Mouse (Mus musculus): ENCODE measurements around the gene Cacna1c. TPM values are rescaled to one million over a fixed set of nuclear protein-coding genes. Genes with fewer than 3 reads are reported as not detected.
A peak's percentile ranks its signal among the peaks of the same experiment; 100 is the strongest.

The Cacna1c gene
- polyA plus RNA-seq, 1 experiment from 2014 or later, result 2.3 TPM

DNA sequence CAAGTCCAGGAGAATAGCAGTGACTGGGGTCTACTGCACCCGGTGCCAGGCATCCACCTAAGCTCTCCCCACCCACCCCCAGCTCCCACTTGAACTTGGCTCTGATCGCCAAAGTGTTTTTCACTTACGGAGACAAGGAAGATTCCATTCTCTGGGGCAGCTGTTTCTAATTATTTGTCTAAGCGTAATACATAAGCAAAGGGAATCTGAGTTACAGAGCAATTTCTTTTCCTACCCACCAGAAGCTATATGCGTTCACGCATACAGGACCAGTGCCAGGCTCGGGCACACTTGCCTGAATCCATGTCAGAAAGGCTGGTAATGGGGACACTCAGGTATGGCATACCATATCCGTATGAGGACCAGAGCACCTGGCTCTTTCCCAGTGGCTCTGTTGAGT lies 248.9 kb downstream of the Cacna1c start:
- DNase-seq (ENCODE audit: low spot score), result no peak
- peak overlapping the region; percentile 13; the same call in 1 of the 2 replicates for H3K27ac ChIP-seq (replicated peaks)

DNA sequence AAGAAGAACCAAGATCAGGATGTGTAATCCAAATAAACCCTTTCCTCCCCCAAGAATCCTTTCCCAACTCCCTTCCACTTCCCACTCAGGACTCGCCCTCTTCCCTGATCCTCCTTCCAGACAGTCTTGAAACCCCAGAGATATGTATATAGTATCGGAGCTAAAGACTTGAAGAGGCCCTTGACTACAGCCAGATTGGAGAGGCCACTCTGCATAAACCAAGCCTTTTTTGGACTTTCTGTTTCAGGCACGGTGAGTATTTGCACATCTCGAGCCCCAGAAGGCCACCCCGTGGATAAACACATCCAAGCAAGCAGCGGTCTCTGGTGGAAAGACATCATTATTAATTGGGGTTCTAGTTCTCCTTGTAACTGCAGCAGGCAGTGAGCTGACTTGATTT lies 249.6 kb downstream of the Cacna1c start:
- H3K4me3 ChIP-seq (ENCODE audit: low read depth, low read length), result no peak overlapping the region
- no peaks in the 10 kb centered on the region for H3K36me3 ChIP-seq (ENCODE audit: control insufficient read depth, insufficient read depth, low read length)
- H3K27ac ChIP-seq (replicated peaks), result 0 out of 2 replicates have a peak overlapping the region, but pooled peaks have one; percentile 13
- no peak for TF ChIP-seq EP300 (optimal IDR thresholded peaks at IDR 0.05)
- no peak for TF ChIP-seq CTCF (IDR thresholded peaks at IDR 0.05; ENCODE audit: low read depth)
- H3K4me2 ChIP-seq (replicated peaks; ENCODE audit: low read depth), result no peak overlapping the region
- H3K4me1 ChIP-seq (replicated peaks; ENCODE audit: control insufficient read depth, insufficient read depth), result no peaks in the 10 kb centered on the region
- no peak overlapping the region for H3K9ac ChIP-seq (ENCODE audit: low read length)
- WGBS, result 43% methylated on average over 6 of the region's 6 CpGs
- DNase-seq (ENCODE audit: low spot score), result no peak
- no peaks in the 10 kb centered on the region for H3K27me3 ChIP-seq (ENCODE audit: control insufficient read depth, insufficient read depth, low read length)
- H3K9me3 ChIP-seq (ENCODE audit: control insufficient read depth, low read length), result no peaks in the 10 kb centered on the region
- no peak for ATAC-seq (ENCODE audit: low FRiP score, low TSS enrichment)

More for the DNA sequence above, 248.9 kb downstream of the Cacna1c start:
- no peak overlapping the region for H3K4me2 ChIP-seq (replicated peaks; ENCODE audit: low read depth)
- H3K9me3 ChIP-seq (ENCODE audit: control insufficient read depth, low read length), result no peaks in the 10 kb centered on the region
- ATAC-seq (ENCODE audit: low FRiP score, low TSS enrichment), result no peak
- no peak overlapping the region for H3K4me3 ChIP-seq (ENCODE audit: low read depth, low read length)
- no peaks in the 10 kb centered on the region for H3K4me1 ChIP-seq (replicated peaks; ENCODE audit: control insufficient read depth, insufficient read depth)
- H3K9ac ChIP-seq (ENCODE audit: low read length), result no peak overlapping the region
- no peaks in the 10 kb centered on the region for H3K36me3 ChIP-seq (ENCODE audit: control insufficient read depth, insufficient read depth, low read length)
- WGBS, result 79% methylated on average over 8 of the region's 8 CpGs
- TF ChIP-seq EP300 (optimal IDR thresholded peaks at IDR 0.05) (no peak), CTCF (IDR thresholded peaks at IDR 0.05; ENCODE audit: low read depth) (no peak)
- no peaks in the 10 kb centered on the region for H3K27me3 ChIP-seq (ENCODE audit: control insufficient read depth, insufficient read depth, low read length)

GRCm38 (mm10) chr6:118944093-118944492 lies 252.1 kb downstream of the Cacna1c start:
- TF ChIP-seq CTCF (IDR thresholded peaks at IDR 0.05; ENCODE audit: low read depth), result no peak
- no peak for TF ChIP-seq EP300 (optimal IDR thresholded peaks at IDR 0.05)
- ATAC-seq (ENCODE audit: low FRiP score, low TSS enrichment), result no peak
- 91% methylated on average over 4 of the region's 4 CpGs for WGBS

DNA sequence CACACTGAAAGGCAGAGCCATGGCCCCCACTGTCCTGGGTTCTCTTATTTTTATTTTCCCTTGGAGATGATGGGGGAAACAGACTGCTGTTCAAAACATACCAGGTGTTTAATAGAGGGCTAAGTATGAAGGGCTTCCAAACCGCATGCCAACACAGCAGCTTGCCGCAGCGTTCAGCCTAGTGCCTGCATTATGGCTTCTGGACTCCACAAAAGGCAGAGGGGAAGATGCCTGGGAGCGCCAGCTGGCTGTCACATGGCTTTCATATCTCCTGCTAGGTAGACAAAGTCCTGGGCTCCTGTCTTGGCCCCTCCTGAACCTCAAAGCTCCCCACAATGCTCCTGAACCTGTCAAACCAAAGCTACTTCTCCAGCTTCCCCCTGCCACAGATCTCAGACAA lies 254.4 kb downstream of the Cacna1c start:
- no peaks in the 10 kb centered on the region for H3K27me3 ChIP-seq (ENCODE audit: control insufficient read depth, insufficient read depth, low read length)
- no peak overlapping the region for H3K27ac ChIP-seq (replicated peaks)
- no peak overlapping the region for H3K9ac ChIP-seq (ENCODE audit: low read length)
- no peak for DNase-seq (ENCODE audit: low spot score)
- no peaks in the 10 kb centered on the region for H3K4me1 ChIP-seq (replicated peaks; ENCODE audit: control insufficient read depth, insufficient read depth)
- H3K4me2 ChIP-seq (replicated peaks; ENCODE audit: low read depth), result no peak overlapping the region
- ATAC-seq (ENCODE audit: low FRiP score, low TSS enrichment), result no peak
- 86% methylated on average over 4 of the region's 4 CpGs for WGBS
- no peak for TF ChIP-seq EP300 (optimal IDR thresholded peaks at IDR 0.05)
- no peak for TF ChIP-seq CTCF (IDR thresholded peaks at IDR 0.05; ENCODE audit: low read depth)
- no peaks in the 10 kb centered on the region for H3K36me3 ChIP-seq (ENCODE audit: control insufficient read depth, insufficient read depth, low read length)
- no peak overlapping the region for H3K4me3 ChIP-seq (ENCODE audit: low read depth, low read length)
- no peaks in the 10 kb centered on the region for H3K9me3 ChIP-seq (ENCODE audit: control insufficient read depth, low read length)

More at GRCm38 (mm10) chr6:118944093-118944492, 252.1 kb downstream of the Cacna1c start:
- no peak for DNase-seq (ENCODE audit: low spot score)
- Histone ChIP-seq H3K4me2 (replicated peaks; ENCODE audit: low read depth) (no peak overlapping the region), H3K27me3 (ENCODE audit: control insufficient read depth, insufficient read depth, low read length) (no peaks in the 10 kb centered on the region), H3K9ac (ENCODE audit: low read length) (no peak overlapping the region), H3K36me3 (ENCODE audit: control insufficient read depth, insufficient read depth, low read length) (no peaks in the 10 kb centered on the region), H3K27ac (replicated peaks) (no peak overlapping the region), H3K9me3 (ENCODE audit: control insufficient read depth, low read length) (no peaks in the 10 kb centered on the region), H3K4me3 (ENCODE audit: low read depth, low read length) (no peak overlapping the region), H3K4me1 (replicated peaks; ENCODE audit: control insufficient read depth, insufficient read depth) (no peaks in the 10 kb centered on the region)

DNA sequence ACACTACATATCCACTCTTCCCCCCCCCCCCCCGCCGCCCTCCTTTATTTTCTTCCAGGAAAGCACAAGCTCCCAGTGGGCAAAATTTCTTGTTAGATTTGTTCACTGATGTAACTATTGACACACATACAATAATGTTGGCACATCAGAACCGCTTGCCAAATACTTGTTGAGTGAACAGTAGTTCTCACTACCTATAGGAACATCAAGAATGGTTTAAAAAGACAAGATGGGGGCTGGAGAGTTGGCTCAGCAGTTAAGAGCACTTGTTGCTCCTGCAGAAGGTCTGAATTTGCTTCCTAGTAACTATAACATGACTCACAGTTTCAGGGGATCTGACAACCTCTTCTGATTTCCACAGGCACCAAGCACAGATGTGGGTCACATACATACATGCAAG lies 255.2 kb downstream of the Cacna1c start:
- no peak overlapping the region for H3K27ac ChIP-seq (replicated peaks)
- no peak overlapping the region for H3K4me2 ChIP-seq (replicated peaks; ENCODE audit: low read depth)
- 93% methylated on average over 2 of the region's 3 CpGs for WGBS
- H3K27me3 ChIP-seq (ENCODE audit: control insufficient read depth, insufficient read depth, low read length), result no peaks in the 10 kb centered on the region
- ATAC-seq (ENCODE audit: low FRiP score, low TSS enrichment) (no peak), DNase-seq (ENCODE audit: low spot score) (no peak)
- H3K36me3 ChIP-seq (ENCODE audit: control insufficient read depth, insufficient read depth, low read length), result no peaks in the 10 kb centered on the region
- H3K4me3 ChIP-seq (ENCODE audit: low read depth, low read length), result no peak overlapping the region
- no peaks in the 10 kb centered on the region for H3K4me1 ChIP-seq (replicated peaks; ENCODE audit: control insufficient read depth, insufficient read depth)
- no peak for TF ChIP-seq EP300 (optimal IDR thresholded peaks at IDR 0.05)
- TF ChIP-seq CTCF (IDR thresholded peaks at IDR 0.05; ENCODE audit: low read depth), result no peak
- no peaks in the 10 kb centered on the region for H3K9me3 ChIP-seq (ENCODE audit: control insufficient read depth, low read length)
- no peak overlapping the region for H3K9ac ChIP-seq (ENCODE audit: low read length)

DNA sequence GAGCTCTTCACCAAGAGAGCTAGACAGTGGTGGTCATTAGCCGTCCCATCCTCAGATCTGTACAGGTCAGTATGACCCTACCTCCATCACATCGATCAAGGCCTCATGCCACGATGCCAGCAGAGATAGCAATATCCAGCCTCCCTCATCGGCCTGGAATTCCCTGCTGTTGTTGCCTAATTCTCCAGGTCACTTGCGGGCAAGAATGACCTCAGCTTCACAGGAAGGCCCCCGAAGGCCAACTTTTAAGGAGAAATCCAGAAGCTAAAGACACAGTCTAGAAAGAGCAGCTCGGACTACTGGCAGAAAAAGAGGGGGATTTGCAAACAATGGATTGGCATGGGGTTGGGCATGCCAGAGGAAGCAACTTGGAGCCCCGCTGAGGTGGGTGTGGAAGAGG lies 256.6 kb downstream of the Cacna1c start:
- Histone ChIP-seq H3K4me2 (replicated peaks; ENCODE audit: low read depth) (no peak overlapping the region), H3K9ac (ENCODE audit: low read length) (no peak overlapping the region), H3K4me1 (replicated peaks; ENCODE audit: control insufficient read depth, insufficient read depth) (no peaks in the 10 kb centered on the region), H3K27ac (replicated peaks) (no peak overlapping the region), H3K9me3 (ENCODE audit: control insufficient read depth, low read length) (no peaks in the 10 kb centered on the region), H3K4me3 (ENCODE audit: low read depth, low read length) (no peak overlapping the region), H3K36me3 (ENCODE audit: control insufficient read depth, insufficient read depth, low read length) (no peaks in the 10 kb centered on the region), H3K27me3 (ENCODE audit: control insufficient read depth, insufficient read depth, low read length) (no peaks in the 10 kb centered on the region)
- no peak for DNase-seq (ENCODE audit: low spot score)
- no peak for ATAC-seq (ENCODE audit: low FRiP score, low TSS enrichment)
- 89% methylated on average over 8 of the region's 8 CpGs for WGBS
- no peak for TF ChIP-seq CTCF (IDR thresholded peaks at IDR 0.05; ENCODE audit: low read depth)
- TF ChIP-seq EP300 (optimal IDR thresholded peaks at IDR 0.05), result no peak
